Mouse (Mus musculus): ENCODE data around the gene Rsbn1. TPM values are rescaled to one million over a fixed set of nuclear protein-coding genes. Genes with fewer than 3 reads are reported as not detected.

The Rsbn1 gene
- polyA plus RNA-seq, 1 experiment: not detected

GRCm38 (mm10) chr3:103984556-103984955, 70.6 kb downstream of the Rsbn1 start:
- WGBS: 50% methylated on average over 4 of the region's 4 CpGs
- TF ChIP-seq CTCF (IDR thresholded peaks at IDR 0.05; ENCODE audit: insufficient read depth, low read depth, low read length) (no peak), POLR2A (IDR thresholded peaks at IDR 0.05; ENCODE audit: insufficient read depth, low read depth, low read length) (no peak)
- no peak overlapping the region for H3K27ac ChIP-seq (ENCODE audit: insufficient read depth, low read depth, low read length)
- no peak overlapping the region for H3K4me3 ChIP-seq (ENCODE audit: insufficient read depth, low read depth, low read length)
- no peaks in the 10 kb centered on the region for H3K4me1 ChIP-seq (ENCODE audit: control insufficient read depth, insufficient read depth, low read length)

- H3K27ac ChIP-seq (ENCODE audit: insufficient read depth, low read depth, low read length): no peak overlapping the region
- 97% methylated on average over 2 of the region's 2 CpGs for WGBS
- TF ChIP-seq POLR2A (IDR thresholded peaks at IDR 0.05; ENCODE audit: insufficient read depth, low read depth, low read length) (no peak), CTCF (IDR thresholded peaks at IDR 0.05; ENCODE audit: insufficient read depth, low read depth, low read length) (no peak)
- no peak overlapping the region for H3K4me3 ChIP-seq (ENCODE audit: insufficient read depth, low read depth, low read length)
- no peaks in the 10 kb centered on the region for H3K4me1 ChIP-seq (ENCODE audit: control insufficient read depth, insufficient read depth, low read length)
Measured at GRCm38 (mm10) chr3:103985194-103985593, 71.3 kb downstream of the Rsbn1 start.

DNA sequence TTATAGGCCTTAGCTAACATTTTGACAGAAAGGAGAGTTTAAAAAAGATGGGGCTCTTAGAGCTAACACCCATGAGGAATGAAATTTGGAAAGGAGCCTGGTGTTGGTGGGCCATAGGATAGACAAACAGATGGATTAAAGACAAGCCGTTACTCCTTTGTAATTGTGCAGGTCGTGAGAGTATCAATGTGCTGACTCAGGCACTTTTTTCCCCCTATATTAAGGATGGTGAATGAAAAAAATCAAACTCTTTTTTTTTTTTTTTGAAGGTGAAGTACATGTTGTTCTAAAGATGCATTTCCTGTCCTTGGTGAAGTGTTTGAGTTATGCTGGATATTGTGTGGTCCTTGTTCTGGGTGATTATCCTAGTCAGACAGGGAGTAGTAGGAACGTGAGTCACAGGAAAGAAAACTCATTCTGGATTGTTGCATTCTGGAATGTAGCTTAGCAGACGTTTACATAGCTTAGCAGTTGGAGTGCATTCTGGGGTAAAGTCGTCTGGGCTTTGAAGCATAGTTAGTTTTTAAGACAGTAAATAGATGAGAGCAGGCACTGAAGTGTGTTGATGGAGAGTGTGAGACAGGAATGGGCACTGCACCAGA, 74.0 kb downstream of the Rsbn1 start:
- Histone ChIP-seq H3K4me1 (ENCODE audit: control insufficient read depth, insufficient read depth, low read length) (no peaks in the 10 kb centered on the region), H3K27ac (ENCODE audit: insufficient read depth, low read depth, low read length) (no peak overlapping the region), H3K4me3 (ENCODE audit: insufficient read depth, low read depth, low read length) (no peak overlapping the region)
- 47% methylated on average over 5 of the region's 5 CpGs for WGBS
- no peak for TF ChIP-seq POLR2A (IDR thresholded peaks at IDR 0.05; ENCODE audit: insufficient read depth, low read depth, low read length)

DNA sequence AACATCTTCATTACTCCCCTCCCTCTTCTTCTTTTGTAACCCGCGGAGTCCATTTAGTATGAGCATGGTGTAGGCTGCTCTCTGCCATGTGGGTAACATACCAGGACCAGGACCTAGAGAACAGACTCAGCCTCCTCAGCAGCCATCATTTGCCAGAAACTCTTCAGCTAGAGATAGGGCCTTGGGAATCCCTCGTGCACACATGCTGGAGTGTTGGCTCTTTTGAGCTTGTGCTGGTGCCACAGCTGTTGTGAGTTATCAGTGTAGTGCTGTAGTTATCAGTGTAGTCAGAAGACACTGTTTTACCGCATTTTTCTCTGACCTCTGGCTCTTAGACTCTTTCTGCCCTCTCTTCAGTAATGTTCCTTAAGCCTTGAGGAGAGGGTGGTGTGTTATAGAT, 75.4 kb downstream of the Rsbn1 start:
- Histone ChIP-seq H3K27ac (ENCODE audit: insufficient read depth, low read depth, low read length) (no peak overlapping the region), H3K4me3 (ENCODE audit: insufficient read depth, low read depth, low read length) (no peak overlapping the region), H3K4me1 (ENCODE audit: control insufficient read depth, insufficient read depth, low read length) (no peaks in the 10 kb centered on the region)
- no peak for TF ChIP-seq POLR2A (IDR thresholded peaks at IDR 0.05; ENCODE audit: insufficient read depth, low read depth, low read length)
- TF ChIP-seq CTCF (IDR thresholded peaks at IDR 0.05; ENCODE audit: insufficient read depth, low read depth, low read length): no peak
- 89% methylated on average over 4 of the region's 4 CpGs for WGBS

DNA sequence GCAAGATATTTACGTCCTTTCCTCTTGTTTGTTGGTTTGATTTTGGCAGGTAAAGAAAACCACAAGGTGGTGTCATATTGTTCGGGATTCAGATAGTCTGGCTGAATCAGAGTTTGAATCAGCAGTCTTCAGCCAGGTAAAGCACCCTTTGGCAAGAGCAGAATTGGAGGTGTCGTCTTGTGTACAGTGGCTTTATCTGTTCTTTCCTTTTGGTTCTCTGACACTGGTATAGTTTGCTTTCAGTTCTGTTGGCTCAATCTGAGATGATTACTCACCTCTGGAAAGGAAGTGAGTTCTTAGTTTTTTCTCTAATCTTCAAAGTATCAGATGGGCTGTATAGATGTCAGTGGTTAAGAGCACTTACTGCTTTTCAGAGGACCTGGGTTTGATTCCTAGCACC, 77.4 kb downstream of the Rsbn1 start:
- no peaks in the 10 kb centered on the region for H3K4me1 ChIP-seq (ENCODE audit: control insufficient read depth, insufficient read depth, low read length)
- H3K27ac ChIP-seq (ENCODE audit: insufficient read depth, low read depth, low read length): no peak overlapping the region
- no peak for TF ChIP-seq CTCF (IDR thresholded peaks at IDR 0.05; ENCODE audit: insufficient read depth, low read depth, low read length)
- TF ChIP-seq POLR2A (IDR thresholded peaks at IDR 0.05; ENCODE audit: insufficient read depth, low read depth, low read length): no peak
- WGBS: 94% methylated on average over 3 of the region's 3 CpGs
- no peak overlapping the region for H3K4me3 ChIP-seq (ENCODE audit: insufficient read depth, low read depth, low read length)

DNA sequence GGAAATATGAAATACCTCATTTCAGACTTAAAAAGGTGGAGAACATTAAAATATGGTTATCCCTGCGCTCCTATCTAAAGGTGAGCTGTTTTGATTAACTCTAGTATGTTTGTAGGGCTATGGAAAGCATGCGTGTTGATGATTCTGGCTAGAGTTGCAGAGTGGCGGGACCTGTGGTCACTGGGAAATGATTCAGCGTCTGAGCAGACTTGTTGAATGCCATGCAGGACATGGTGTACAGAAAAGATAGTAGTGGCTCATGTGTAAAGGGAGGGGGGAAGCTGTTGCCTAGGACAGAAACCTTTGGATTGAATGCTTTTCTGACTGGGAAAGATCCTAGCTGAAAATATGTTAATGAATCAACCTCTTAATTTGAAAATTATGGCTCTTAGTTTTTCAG, 84.8 kb downstream of the Rsbn1 start:
- Histone ChIP-seq H3K4me3 (ENCODE audit: insufficient read depth, low read depth, low read length) (no peak overlapping the region), H3K27ac (ENCODE audit: insufficient read depth, low read depth, low read length) (no peak overlapping the region), H3K4me1 (ENCODE audit: control insufficient read depth, insufficient read depth, low read length) (no peaks in the 10 kb centered on the region)
- TF ChIP-seq POLR2A (IDR thresholded peaks at IDR 0.05; ENCODE audit: insufficient read depth, low read depth, low read length) (no peak), CTCF (IDR thresholded peaks at IDR 0.05; ENCODE audit: insufficient read depth, low read depth, low read length) (no peak)
- WGBS: 93% methylated on average over 4 of the region's 4 CpGs

DNA sequence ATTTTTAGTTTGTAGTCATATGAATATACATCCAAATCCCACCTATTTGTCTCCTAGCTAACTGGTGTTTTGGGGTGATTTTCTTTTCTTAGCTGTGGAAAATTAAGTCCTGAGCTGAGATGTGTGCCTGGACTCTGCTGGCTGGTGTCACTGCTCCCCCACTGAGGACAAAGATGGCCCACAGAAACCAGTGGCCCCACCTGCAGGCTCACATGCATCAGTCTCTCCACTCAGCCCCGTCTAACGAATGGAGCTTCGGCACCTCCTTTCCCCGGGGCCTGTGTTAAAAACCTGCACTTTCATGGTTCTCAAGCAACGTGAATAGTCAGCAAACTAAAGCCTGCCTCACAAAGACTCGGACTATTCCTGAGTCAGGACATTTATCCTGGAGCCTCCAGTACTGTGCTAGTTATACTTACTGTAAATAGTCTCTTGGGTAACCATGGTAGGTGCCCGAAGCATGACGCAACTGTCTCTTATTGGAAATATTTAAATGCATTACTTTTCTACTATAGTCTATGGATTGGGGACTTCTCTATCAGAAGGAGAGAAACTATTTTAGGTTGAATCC, 93.1 kb downstream of the Rsbn1 start:
- H3K4me3 ChIP-seq (ENCODE audit: insufficient read depth, low read depth, low read length): no peak overlapping the region
- 41% methylated on average over 8 of the region's 8 CpGs for WGBS
- no peak for TF ChIP-seq CTCF (IDR thresholded peaks at IDR 0.05; ENCODE audit: insufficient read depth, low read depth, low read length)
- no peak for TF ChIP-seq POLR2A (IDR thresholded peaks at IDR 0.05; ENCODE audit: insufficient read depth, low read depth, low read length)
- H3K27ac ChIP-seq (ENCODE audit: insufficient read depth, low read depth, low read length): no peak overlapping the region
- H3K4me1 ChIP-seq (ENCODE audit: control insufficient read depth, insufficient read depth, low read length): peaks cover 5% of the 10 kb centered on the region; the same call in 1 of the 2 replicates

DNA sequence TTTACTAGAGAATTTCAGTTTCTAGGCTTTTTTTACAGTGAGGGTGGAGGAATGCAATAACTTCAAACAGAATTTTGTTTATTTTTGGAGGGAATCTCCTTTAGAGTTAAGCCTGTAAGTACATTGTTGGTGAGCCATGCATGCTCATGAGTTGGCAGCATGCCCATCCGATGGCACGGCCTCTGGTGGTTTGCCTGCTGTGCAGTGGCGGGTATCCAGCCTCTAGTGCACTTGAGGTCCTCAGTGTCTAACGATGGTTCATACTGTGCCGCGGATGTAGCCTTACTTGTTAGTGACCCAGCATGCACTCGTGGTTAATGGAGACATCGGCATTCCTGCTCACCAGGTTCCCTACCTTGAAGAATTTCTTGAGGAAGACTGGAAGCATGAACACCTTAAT, 93.6 kb downstream of the Rsbn1 start:
- H3K4me1 ChIP-seq (ENCODE audit: control insufficient read depth, insufficient read depth, low read length): peaks cover 5% of the 10 kb centered on the region; the same call in 1 of the 2 replicates
- WGBS: 25% methylated on average over 8 of the region's 8 CpGs
- no peak overlapping the region for H3K4me3 ChIP-seq (ENCODE audit: insufficient read depth, low read depth, low read length)
- no peak overlapping the region for H3K27ac ChIP-seq (ENCODE audit: insufficient read depth, low read depth, low read length)
- no peak for TF ChIP-seq POLR2A (IDR thresholded peaks at IDR 0.05; ENCODE audit: insufficient read depth, low read depth, low read length)

DNA sequence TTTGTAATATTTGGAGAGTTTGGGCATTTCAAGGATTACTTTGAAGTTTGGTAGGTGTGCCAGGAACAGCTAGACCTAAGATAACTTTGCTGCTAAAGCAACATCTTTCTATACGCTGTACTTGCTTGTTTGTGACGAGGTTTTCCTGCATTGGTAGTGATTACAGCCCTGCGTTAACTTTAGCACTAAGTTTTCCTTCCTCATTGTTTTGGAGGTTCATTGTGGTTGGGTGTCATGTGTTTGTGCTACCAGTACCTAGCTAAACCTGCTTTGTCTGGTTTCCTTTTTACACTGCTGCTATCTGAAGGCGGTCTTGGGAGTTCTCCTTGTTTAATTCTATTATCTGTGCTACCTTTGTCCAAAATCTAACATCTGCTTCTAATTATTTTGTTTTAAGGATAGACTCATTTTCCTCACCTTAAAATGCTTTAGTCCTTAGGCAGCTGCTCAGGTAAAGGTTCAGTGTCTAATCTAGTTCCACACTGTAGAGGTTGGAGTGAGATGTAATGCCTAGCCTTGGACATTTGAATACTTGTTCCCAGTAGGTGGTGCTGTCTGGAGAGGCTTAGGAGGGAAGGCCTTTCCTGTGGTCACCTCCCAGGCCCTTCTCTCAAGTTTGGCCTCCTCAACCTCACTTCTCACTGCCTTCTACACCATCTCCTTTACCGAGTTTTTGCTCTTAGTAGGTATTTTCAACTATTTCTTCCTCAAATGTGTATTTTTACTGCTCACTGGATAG, 96.2 kb downstream of the Rsbn1 start:
- Histone ChIP-seq H3K4me1 (ENCODE audit: control insufficient read depth, insufficient read depth, low read length) (peaks cover 5% of the 10 kb centered on the region; the same call in 1 of the 2 replicates), H3K4me3 (ENCODE audit: insufficient read depth, low read depth, low read length) (no peak overlapping the region), H3K27ac (ENCODE audit: insufficient read depth, low read depth, low read length) (no peak overlapping the region)
- 78% methylated on average over 5 of the region's 5 CpGs for WGBS
- TF ChIP-seq CTCF (IDR thresholded peaks at IDR 0.05; ENCODE audit: insufficient read depth, low read depth, low read length): no peak
- no peak for TF ChIP-seq POLR2A (IDR thresholded peaks at IDR 0.05; ENCODE audit: insufficient read depth, low read depth, low read length)

All from olfactory bulb, adult 2 months (tissue).